Mouse (Mus musculus): ENCODE measurements around the gene Lcn2. TPM values are rescaled to one million over a fixed set of nuclear protein-coding genes. Genes with fewer than 3 reads are reported as not detected.

The Lcn2 gene
- total RNA-seq, 2 experiments from 2014 or later, result 1.5 to 2.6 TPM

GRCm38 (mm10) chr2:32350471-32351051 is 37.5 kb downstream of the Lcn2 start:
- no peak for DNase-seq (ENCODE audit: low spot score in 2 of 2)
- intact Hi-C loops (cut with DNase I), result no loop called here

- intact Hi-C loops (cut with DNase I), result no loop called here
Measured at GRCm38 (mm10) chr2:32349625-32350255, 38.3 kb downstream of the Lcn2 start.

GRCm38 (mm10) chr2:32348311-32348710 is 39.7 kb downstream of the Lcn2 start:
- DNase-seq (ENCODE audit: low spot score in 2 of 2), result peak; percentile 62 to 70
- intact Hi-C loops (cut with DNase I), result no loop called here

More at GRCm38 (mm10) chr2:32349625-32350255, 38.3 kb downstream of the Lcn2 start:
- DNase-seq (ENCODE audit: low spot score in 2 of 2), result peak; percentile 49 to 72

GRCm38 (mm10) chr2:32347019-32347418 is 41.0 kb downstream of the Lcn2 start:
- intact Hi-C loops (cut with DNase I), result no loop called here
- no peak for DNase-seq (ENCODE audit: low spot score in 2 of 2)

GRCm38 (mm10) chr2:32344598-32345321 is 43.3 kb downstream of the Lcn2 start:
- intact Hi-C loops (cut with DNase I), result no loop called here
- no peak for DNase-seq (ENCODE audit: low spot score in 2 of 2)

- intact Hi-C loops (cut with DNase I), result no loop called here
- DNase-seq (ENCODE audit: low spot score in 2 of 2), result no peak
Measured at GRCm38 (mm10) chr2:32344056-32344455, 44.0 kb downstream of the Lcn2 start.

GRCm38 (mm10) chr2:32343351-32343671 is 44.7 kb downstream of the Lcn2 start:
- intact Hi-C loops (cut with DNase I), result no loop called here
- DNase-seq (ENCODE audit: low spot score in 2 of 2), result no peak

GRCm38 (mm10) chr2:32342539-32343350 is 45.3 kb downstream of the Lcn2 start:
- intact Hi-C loops (cut with DNase I), result no loop called here
- DNase-seq (ENCODE audit: low spot score in 2 of 2), result peak; percentile 71 to 76

GRCm38 (mm10) chr2:32342039-32342438 is 46.0 kb downstream of the Lcn2 start:
- intact Hi-C loops (cut with DNase I), result no loop called here
- DNase-seq (ENCODE audit: low spot score in 2 of 2), result no peak

GRCm38 (mm10) chr2:32341634-32341939 is 46.5 kb downstream of the Lcn2 start:
- DNase-seq (ENCODE audit: low spot score in 2 of 2), result no peak
- intact Hi-C loops (cut with DNase I), result no loop called here

GRCm38 (mm10) chr2:32340836-32341633 is 47.0 kb downstream of the Lcn2 start:
- DNase-seq (ENCODE audit: low spot score in 2 of 2), result no peak
- intact Hi-C loops (cut with DNase I), result no loop called here

GRCm38 (mm10) chr2:32339912-32340642 is 48.0 kb downstream of the Lcn2 start:
- no peak for DNase-seq (ENCODE audit: low spot score in 2 of 2)
- intact Hi-C loops (cut with DNase I), result no loop called here

GRCm38 (mm10) chr2:32335888-32336287 is 52.2 kb downstream of the Lcn2 start:
- DNase-seq (ENCODE audit: low spot score in 2 of 2), result no peak

More at GRCm38 (mm10) chr2:32335888-32336287, 52.2 kb downstream of the Lcn2 start:
- intact Hi-C loops (cut with DNase I), result no loop called here

Other genes starting within 250 kb of the Lcn2 start
- gene Prrc2b, start 237.2 kb downstream of the Lcn2 start, total RNA-seq (2021), result 100 to 1,000 TPM; 244 to 245 TPM
- gene Pomt1, start 151.7 kb downstream of the Lcn2 start, total RNA-seq (2021), result 10 to 100 TPM; 21.6 to 23.7 TPM
- gene Uck1, start 128.1 kb downstream of the Lcn2 start, total RNA-seq (2021), result 10 to 100 TPM; 57.5 to 64.7 TPM
- 10 to 100 TPM; 78.9 to 83.9 TPM for gene Golga2, start 100.9 kb downstream of the Lcn2 start, total RNA-seq (2021)
- 100 to 1,000 TPM; 204 to 219 TPM for gene Swi5, start 100.2 kb downstream of the Lcn2 start, total RNA-seq (2021)
- gene Ciz1, start 35.9 kb downstream of the Lcn2 start, total RNA-seq (2021), result 10 to 100 TPM; 69.5 to 79.0 TPM
- gene Dnm1, start 34.9 kb downstream of the Lcn2 start, total RNA-seq (2021), result 1,000 to 10,000 TPM; 1,093 to 1,153 TPM
- 100 to 1,000 TPM; 265 to 282 TPM for gene 1110008P14Rik, start 6.3 kb downstream of the Lcn2 start, total RNA-seq (2021)
- 10 to 100 TPM; 43.5 to 48.3 TPM for gene Ptges2, start 7.6 kb upstream of the Lcn2 start, total RNA-seq (2021)
- 1 to 10 TPM; 4.0 to 4.1 TPM for gene Naif1, start 62.2 kb upstream of the Lcn2 start, total RNA-seq (2021)
- 10 to 100 TPM; 52.1 to 55.4 TPM for gene Slc25a25, start 63.2 kb upstream of the Lcn2 start, total RNA-seq (2021)
- gene Fam102a, start 147.1 kb upstream of the Lcn2 start, total RNA-seq (2021), result 10 to 100 TPM; 35.2 to 44.4 TPM
- 10 to 100 TPM; 78.7 to 86.3 TPM for gene Dpm2, start 182.6 kb upstream of the Lcn2 start, total RNA-seq (2021)
- gene Pip5kl1, start 186.5 kb upstream of the Lcn2 start, total RNA-seq (2021), result 10 to 100 TPM; 12.7 to 14.3 TPM
- 1 to 10 TPM in 1 of 2 experiments, under 1 TPM in 1; 0.86 to 1.1 TPM for gene 9430097D07Rik, start 187.4 kb upstream of the Lcn2 start, total RNA-seq (2021)
- gene St6galnac4, start 198.8 kb upstream of the Lcn2 start, total RNA-seq (2021), result 10 to 100 TPM; 36.2 to 38.4 TPM
- 100 to 1,000 TPM; 110 to 114 TPM for gene St6galnac6, start 211.5 kb upstream of the Lcn2 start, total RNA-seq (2021)
- 100 to 1,000 TPM; 162 to 164 TPM for gene Ak1, start 233.5 kb upstream of the Lcn2 start, total RNA-seq (2021)